Mouse (Mus musculus) regulatory T cell (primary cell): ENCODE data around the gene Hist1h2ao.

Experiments
- in situ Hi-C: fragments of 300-600 bp; cut with MboI, MseI; formaldehyde crosslinking; loops from one replicate; pipeline ENCODE4 v1.15.1; 2025; ENCODE audit warnings: high pct_unique_total_duplicates

The Hist1h2ao gene

GRCm38 (mm10) chr13:21810073-21810472 is at the start of gene Hist1h2ao, which contains the start of gene Hist1h2bq:
Gene Hist1h2ao (plus strand): TSS chr13:21810465.
Gene Hist1h2bq (minus strand): TSS chr13:21810197.
- in situ Hi-C loops, result loop anchor here (25.0 kb wide), 1 partner anchor 1752 kb away; the partner anchor contains the start of genes Hist1h1d, Hist1h2ad, Hist1h2ae and Hist1h2bf

- in situ Hi-C loops, result loop anchor here (25.0 kb wide), 1 partner anchor 1958 kb away; the partner anchor contains the start of genes Hist1h1c, Hist1h2bb and Hist1h3c
Observed at GRCm38 (mm10) chr13:21778814-21779766, 31.2 kb upstream of the Hist1h2ao start.

DNA sequence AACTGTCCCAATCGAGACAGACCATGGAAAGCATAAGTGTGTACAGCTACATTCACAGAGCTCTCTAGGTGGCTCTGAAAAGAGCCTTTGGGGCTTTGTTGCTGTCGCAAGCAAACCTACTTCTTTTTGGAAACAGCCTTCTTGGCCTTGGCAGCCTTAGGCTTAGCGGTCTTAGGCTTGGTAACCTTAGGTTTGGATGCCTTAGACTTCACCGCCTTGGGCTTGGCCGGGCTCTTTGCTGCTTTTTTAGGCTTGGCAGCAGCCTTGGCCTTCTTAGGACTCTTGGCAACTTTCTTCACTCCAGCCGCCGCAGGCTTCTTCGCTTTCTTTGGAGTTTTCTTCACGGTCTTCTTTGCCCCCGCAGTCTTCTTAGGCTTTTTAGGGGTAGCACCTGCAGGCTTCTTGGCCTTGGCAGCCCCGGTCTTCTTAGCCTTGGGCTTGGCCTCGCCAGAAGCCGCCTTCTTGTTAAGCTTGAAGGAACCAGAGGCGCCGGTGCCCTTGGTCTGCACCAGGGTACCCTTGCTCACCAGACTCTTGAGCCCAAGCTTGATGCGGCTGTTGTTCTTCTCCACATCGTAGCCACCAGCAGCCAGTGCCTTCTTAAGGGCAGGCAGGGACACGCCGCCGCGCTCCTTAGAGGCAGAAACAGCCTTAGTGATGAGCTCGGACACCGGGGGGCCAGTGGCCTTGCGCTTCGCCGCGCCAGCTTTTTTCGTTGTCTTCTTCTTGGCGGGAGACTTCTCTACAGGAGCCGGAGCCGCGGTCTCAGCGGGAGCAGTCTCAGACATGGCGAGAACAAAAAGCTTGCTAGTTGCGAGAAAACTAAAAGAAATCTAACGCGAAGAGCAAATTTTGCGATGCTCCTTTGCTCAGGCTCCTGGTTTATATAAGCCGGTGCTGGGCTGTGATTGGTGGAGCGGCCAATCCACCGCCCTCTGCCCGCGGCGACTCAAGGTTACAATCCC is 30.2 kb upstream of the Hist1h2ao start, which contains the start of gene Hist1h1b:
Hist1h1b (minus strand) TSS at position 859 of the 965 bp plus-strand sequence.
- in situ Hi-C loops, result loop anchor here (25.0 kb wide), 1 partner anchor 1957 kb away; the partner anchor contains the start of genes Hist1h1c, Hist1h2bb and Hist1h3c

DNA sequence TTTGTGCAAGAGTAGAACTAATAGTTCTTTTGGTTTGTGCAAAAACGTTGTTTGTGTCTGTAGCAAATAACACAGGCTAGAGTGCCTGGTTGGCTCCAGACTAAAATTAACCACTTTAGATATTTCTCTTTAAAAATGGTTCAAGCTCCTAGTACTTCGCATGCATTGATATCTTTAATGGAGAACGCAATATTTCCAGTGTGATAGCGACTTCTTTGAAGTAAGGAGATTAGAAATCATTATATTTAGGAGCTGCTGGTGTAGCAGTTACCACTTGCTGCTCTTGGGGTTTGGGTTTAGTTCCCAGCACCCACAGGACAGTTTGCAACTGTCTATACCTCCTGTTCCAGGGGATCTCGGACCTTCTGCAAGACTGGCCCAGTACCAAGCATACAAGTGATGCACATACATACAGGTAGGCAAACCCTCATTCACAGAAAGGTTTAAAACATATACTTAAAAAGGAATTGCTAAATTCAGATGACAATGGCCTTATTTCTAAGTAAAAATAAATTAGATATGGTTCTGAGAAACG is 29.2 kb upstream of the Hist1h2ao start:
- in situ Hi-C loops, result loop anchor here (25.0 kb wide), 1 partner anchor 1956 kb away; the partner anchor contains the start of genes Hist1h1c, Hist1h2bb and Hist1h3c

DNA sequence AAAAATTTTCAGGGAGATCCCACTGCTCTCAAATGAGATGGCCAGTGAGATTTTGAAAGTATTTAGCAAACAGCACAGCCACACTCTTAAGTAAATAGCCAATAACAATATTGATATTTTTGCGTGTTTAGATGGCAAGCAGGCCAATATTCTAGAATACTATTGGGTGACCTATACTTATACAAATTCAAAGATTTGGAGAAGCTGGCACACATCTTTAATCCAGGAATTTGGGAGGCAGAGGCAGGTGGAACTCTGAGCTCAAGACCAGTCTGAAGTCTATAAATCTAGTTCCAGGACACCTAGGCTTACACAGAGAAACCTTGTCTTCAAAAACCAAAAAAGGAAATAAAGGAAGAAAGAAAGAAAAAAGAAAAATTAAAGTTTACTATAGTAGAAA is 28.6 kb upstream of the Hist1h2ao start:
- in situ Hi-C loops, result loop anchor here (25.0 kb wide), 1 partner anchor 1956 kb away; the partner anchor contains the start of genes Hist1h1c, Hist1h2bb and Hist1h3c

- in situ Hi-C loops, result loop anchor here (25.0 kb wide), 1 partner anchor 1955 kb away; the partner anchor contains the start of genes Hist1h1c, Hist1h2bb and Hist1h3c
Observed at GRCm38 (mm10) chr13:21782361-21783254, 27.7 kb upstream of the Hist1h2ao start.

DNA sequence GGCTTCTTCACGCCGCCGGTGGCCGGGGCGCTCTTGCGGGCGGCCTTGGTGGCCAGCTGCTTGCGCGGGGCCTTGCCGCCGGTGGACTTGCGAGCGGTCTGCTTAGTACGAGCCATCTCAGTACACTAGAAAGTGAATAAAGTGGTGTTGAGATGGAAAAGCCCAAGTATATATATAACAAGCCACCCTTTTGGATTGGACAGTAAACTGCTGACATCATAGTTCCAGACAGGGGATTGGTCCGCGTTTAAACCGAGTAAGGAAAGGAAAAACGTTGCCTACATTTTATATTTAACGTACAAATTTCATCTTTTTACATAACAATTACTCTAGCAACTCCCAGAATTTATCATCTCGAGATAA is 27.0 kb upstream of the Hist1h2ao start, which contains the start of gene Hist1h3i:
Hist1h3i (minus strand) TSS at position 116 of the 363 bp plus-strand sequence.
- in situ Hi-C loops, result loop anchor here (25.0 kb wide), 1 partner anchor 1954 kb away; the partner anchor contains the start of genes Hist1h1c, Hist1h2bb and Hist1h3c

DNA sequence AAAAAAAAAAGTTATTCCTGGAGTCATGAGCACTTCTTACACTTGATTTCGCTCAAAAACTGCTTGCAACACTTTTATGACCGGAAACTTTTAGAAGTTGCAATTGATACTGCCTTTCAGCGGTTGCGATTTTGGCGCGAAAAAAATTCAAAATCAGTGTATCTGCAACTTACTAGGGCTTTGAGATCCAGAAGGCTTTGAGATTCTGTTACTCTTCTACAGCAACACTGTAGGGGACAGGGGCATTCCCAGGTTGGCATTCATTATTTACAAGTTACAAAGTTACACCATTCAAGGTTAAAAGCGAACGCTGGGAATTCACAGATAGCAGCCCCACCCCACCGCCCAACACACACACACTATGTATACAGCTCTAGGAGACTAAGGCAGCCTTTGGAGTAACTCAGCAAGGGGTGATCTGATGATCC is 26.5 kb upstream of the Hist1h2ao start:
- in situ Hi-C loops, result loop anchor here (25.0 kb wide), 1 partner anchor 1954 kb away; the partner anchor contains the start of genes Hist1h1c, Hist1h2bb and Hist1h3c

DNA sequence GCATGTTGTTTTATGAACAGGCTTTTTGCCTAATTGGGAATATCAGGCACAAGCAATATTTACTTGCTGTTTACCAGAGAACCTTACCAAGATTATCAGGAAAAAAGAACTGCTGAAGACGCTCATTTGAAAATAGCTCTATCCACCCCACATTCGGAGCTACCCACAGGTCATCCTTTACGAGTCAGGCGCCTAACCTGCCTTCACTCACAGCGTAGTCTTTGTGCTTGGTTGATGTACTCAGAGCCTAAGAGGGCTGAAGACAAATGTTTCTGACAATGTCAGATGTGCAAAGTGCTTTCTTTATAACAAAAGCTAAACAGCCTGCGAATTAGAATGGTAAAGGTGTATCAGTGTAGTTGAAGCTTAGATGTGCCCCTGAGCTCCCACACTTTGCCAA is 26.0 kb upstream of the Hist1h2ao start:
- in situ Hi-C loops, result loop anchor here (25.0 kb wide), 1 partner anchor 1953 kb away; the partner anchor contains the start of genes Hist1h1c, Hist1h2bb and Hist1h3c

GRCm38 (mm10) chr13:21786189-21786898 is 23.9 kb upstream of the Hist1h2ao start:
- in situ Hi-C loops, result loop anchor here (25.0 kb wide), 1 partner anchor 1951 kb away; the partner anchor contains the start of genes Hist1h1c, Hist1h2bb and Hist1h3c

DNA sequence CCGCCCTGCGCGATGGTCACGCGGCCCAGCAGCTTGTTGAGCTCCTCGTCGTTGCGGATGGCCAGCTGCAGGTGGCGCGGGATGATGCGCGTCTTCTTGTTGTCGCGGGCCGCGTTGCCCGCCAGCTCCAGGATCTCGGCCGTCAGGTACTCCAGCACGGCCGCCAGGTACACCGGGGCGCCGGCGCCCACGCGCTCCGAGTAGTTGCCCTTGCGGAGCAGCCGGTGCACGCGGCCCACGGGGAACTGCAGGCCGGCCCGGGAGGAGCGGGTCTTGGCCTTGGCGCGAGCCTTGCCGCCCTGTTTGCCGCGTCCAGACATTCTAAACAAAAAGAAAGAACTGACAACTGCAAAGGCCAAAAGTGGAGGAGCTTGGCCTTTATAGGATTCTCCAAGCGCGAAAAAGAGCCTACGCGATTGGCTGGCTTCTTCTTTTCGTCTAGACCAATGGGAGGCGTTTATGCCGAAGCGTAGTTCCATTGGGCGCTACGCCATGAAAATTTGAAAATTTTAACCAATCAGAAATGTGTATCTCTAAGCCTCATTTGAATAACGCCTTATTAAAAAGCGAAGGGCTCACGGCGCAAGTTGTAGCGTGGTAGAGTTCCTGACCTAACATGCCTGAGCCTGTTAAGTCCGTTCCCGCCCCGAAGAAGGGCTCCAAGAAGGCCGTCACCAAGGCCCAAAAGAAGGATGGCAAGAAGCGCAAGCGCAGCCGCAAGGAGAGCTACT is 23.2 kb upstream of the Hist1h2ao start, which contains the start of the genes Hist1h2an and Hist1h2bp:
Hist1h2an (minus strand) TSS at position 320 of the 731 bp plus-strand sequence.
Hist1h2bp (plus strand) TSS at position 563 of the 731 bp plus-strand sequence.
- in situ Hi-C loops, result loop anchor here (25.0 kb wide), 1 partner anchor 1950 kb away; the partner anchor contains the start of genes Hist1h1c, Hist1h2bb and Hist1h3c

- in situ Hi-C loops, result loop anchor here (25.0 kb wide), 1 partner anchor 1949 kb away; the partner anchor contains the start of genes Hist1h1c, Hist1h2bb and Hist1h3c
Observed at GRCm38 (mm10) chr13:21787760-21788593, 22.3 kb upstream of the Hist1h2ao start.

DNA sequence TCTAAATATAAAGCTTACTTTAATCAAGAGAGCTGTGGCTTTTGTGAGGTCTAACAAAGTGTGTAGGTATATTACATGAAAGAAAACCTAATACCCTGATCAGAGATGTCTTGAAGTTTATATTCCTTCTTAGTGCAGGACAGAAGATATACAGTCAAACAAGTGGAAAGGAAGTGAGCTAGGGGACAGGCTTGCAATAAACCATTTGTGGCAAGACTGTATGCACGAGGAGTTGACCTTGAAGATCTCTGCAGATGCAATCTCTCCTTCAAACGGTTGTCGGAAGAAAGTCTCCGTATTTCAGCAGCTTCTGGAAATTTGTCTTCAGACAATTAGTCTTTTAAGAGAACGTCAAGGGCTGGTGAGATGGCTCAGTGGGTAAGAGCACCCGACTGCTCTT is 20.3 kb upstream of the Hist1h2ao start:
- in situ Hi-C loops, result loop anchor here (5.0 to 25.0 kb wide), 3 partner anchors 37 to 1947 kb away; partner anchors contain the start of genes Hist1h1c, Hist1h2bb, Hist1h3c and Hist1h4j

DNA sequence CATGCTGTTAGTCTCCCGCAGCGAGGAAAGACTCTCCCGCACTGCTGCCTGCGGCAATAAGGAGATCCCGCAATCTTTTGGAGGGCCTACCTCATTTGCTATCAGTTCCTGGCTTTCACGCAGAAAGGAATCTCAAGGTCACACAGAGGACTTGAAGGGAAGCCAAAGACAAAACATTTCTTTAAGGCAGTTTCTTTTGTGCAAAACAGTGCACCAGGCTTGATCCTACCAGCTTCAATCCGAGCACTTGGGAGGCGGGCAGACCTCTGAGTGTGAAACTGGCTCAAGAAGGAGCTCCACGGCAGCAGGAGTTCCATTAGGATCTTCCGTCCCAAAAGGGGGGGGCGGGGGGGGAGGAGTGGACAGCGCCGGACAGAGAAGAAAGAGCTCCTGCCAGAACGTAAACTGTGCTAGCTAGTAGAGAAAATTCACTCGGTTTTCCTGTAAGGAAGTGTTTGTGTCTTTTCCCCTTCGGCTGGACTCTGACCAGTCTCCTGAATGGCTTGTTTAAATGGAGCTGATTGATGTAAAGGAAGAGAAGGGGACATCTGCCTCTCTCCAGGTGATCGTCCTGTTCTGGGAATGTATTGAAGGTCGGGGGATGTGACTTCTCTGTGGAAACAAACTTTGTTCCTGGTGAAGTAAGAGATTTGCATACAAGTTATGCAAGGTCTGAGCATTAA is 19.5 kb upstream of the Hist1h2ao start:
- in situ Hi-C loops, result loop anchor here (5.0 to 25.0 kb wide), 3 partner anchors 37 to 1947 kb away; partner anchors contain the start of genes Hist1h1c, Hist1h2bb, Hist1h3c and Hist1h4j

DNA sequence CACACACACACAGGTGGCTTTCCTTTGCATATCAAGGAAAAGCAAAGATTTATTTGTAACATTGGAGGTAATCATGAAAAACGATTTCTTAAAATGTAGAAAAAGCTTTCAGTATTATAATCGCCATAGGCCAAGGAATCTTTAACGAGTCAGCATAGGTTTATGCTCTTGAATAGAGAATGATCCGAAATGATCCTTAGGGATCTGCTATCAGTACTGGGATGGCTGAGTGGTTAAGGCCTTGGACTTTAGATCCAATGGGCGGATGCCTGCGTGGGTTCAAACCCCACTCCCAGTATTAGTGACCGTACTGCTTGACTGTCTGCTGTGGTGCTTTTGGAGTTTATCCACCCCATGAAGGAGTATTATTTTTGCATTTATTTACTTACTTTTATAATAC is 14.7 kb upstream of the Hist1h2ao start:
- in situ Hi-C loops, result loop anchor here (5.0 to 25.0 kb wide), 2 partner anchors 52 to 1942 kb away; partner anchors contain the start of genes Hist1h1c, Hist1h2bb and Hist1h3c
